Mouse (Mus musculus) heart, embryonic 10.5 days (tissue): Measurements from ENCODE around the gene Dpf1. TPM values are rescaled to one million over a fixed set of nuclear protein-coding genes. Genes with fewer than 3 reads are reported as not detected.

ENCODE experiments used
- DNase-seq: peaks from one replicate; pipeline ENCODE4 v3.0.0-alpha.2; 2017; ENCODE audit warnings: low spot score
- H3K27ac ChIP-seq: fragments of 300-500 bp; sonication (generic); 2 replicates; pipeline ENCODE4 v1.5.1; 2016; ENCODE audit warnings: mild to moderate bottlenecking
- H3K27me3 ChIP-seq: fragments of 300-500 bp; sonication (generic); 2 replicates; pipeline ENCODE4 v1.6.1; 2016; ENCODE audit warnings: mild to moderate bottlenecking; ENCODE audit not compliant: poor library complexity, insufficient read depth, severe bottlenecking
- H3K36me3 ChIP-seq: fragments of 300-500 bp; sonication (generic); 2 replicates; pipeline ENCODE4 v1.6.1; 2016; ENCODE audit warnings: mild to moderate bottlenecking, moderate library complexity
- H3K4me1 ChIP-seq: fragments of 300-500 bp; sonication (generic); 2 replicates; pipeline ENCODE4 v1.6.1; 2016; ENCODE audit warnings: mild to moderate bottlenecking
- H3K4me3 ChIP-seq: fragments of 300-500 bp; sonication (generic); 2 replicates; pipeline ENCODE4 v1.5.1; 2016; ENCODE audit warnings: mild to moderate bottlenecking, moderate library complexity
- H3K9me3 ChIP-seq: fragments of 300-500 bp; sonication (generic); 2 replicates; pipeline ENCODE4 v1.6.1; 2016; ENCODE audit warnings: mild to moderate bottlenecking, moderate library complexity
- WGBS: fragments of 180-500 bp; shearing (Covaris S2); methylation state at CpG from one replicate; pipeline ENCODE4 v1.1.7; 2016; 5-methylcytosine and 5-hydroxymethylcytosine counted together
- polyA plus RNA-seq: library from polyadenylated mRNA; unstranded; fragments of >200 nt; fragmentation: Nextera tagmentation; extraction: Ambion mirVana; gene quantifications from 2 replicates; pipeline ENCODE4 v1.2.1, GENCODE M21; 2016

The Dpf1 gene
- 2.5 and 8.7 TPM in 2 replicates for polyA plus RNA-seq

DNA sequence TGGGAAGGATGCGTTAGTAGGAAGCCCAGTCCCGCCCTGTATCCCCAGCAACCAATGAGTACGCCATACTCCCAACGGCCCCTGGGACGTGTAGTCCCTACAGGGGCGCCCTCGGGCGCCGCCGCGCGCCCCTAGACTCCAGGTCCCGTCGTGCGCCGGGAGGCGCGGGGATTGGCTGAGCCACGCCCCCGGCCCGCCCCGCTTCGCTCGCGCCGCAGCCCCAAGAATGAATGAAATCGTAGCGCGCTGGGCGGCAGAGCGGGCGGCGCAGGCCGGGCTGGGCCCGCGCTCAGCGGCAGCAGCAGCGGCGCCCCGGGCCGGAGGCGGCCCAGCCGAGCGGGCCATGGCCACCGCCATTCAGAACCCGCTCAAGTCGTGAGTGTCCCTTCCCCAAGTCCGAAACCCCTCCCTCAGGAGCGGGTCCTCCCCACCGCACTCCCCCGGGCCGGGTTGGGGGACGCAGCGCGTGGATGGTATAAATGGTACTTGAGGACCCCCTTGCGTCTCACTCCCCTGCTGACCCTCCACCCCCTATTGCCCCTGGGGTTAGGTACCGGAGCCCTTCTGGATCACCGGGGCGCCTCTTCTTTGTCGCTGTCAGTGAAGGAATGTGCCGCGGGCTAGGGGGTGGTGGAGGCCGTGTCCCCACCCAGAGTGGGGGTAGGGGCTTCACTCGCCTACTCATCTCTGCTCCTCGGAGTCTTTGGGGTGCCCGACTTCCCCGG, at the start of gene Dpf1:
Gene Dpf1 (plus strand): TSS at position 214 of the 725 bp plus-strand sequence.
- Histone ChIP-seq H3K27me3 (peaks cover 62% of the 10 kb centered on the region), H3K27ac (peak within 1 kb of the TSS; percentile 69)
- DNase-seq: peak; percentile 93

DNA sequence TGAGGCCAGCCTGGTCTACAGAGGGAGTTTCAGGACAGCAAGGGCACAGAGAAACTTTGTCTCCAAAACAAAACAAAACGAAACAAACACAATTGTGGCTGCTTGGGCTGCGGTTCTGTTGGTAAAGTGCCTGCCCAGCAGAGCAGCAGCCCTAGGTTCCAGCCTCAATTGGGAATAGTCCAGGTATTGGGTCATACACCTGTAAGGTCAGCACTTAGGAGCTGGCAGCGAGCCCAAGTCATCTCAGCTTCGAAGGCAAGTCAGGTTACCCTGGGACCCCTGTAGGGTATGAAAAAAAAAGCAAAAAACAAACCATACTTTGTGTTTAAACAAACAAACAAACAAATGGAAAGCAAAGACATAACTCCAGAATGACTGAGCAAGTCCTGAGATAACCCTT, 47.9 kb upstream of the Dpf1 start:
- H3K27ac ChIP-seq: no peak overlapping the region
- WGBS: 77% methylated on average over 4 of the region's 4 CpGs
- H3K4me3 ChIP-seq: no peak overlapping the region
- no peak for DNase-seq
- H3K27me3 ChIP-seq: 0 out of 2 replicates have a peak, but pooled peaks cover 4% of the 10 kb centered on the region
- H3K36me3 ChIP-seq: no peaks in the 10 kb centered on the region
- peaks cover 45% of the 10 kb centered on the region for H3K4me1 ChIP-seq
- no peaks in the 10 kb centered on the region for H3K9me3 ChIP-seq

More for the DNA sequence above, at the start of gene Dpf1:
- peaks cover 40% of the 10 kb centered on the region for H3K4me1 ChIP-seq
- WGBS: under 1% methylated on average over 67 of the region's 67 CpGs
- H3K4me3 ChIP-seq: peak within 1 kb of the TSS; percentile 66
- no peaks in the 10 kb centered on the region for H3K36me3 ChIP-seq
- no peaks in the 10 kb centered on the region; the same call in 1 of the 2 replicates for H3K9me3 ChIP-seq

GRCm38 (mm10) chr7:29257368-29257767, 46.4 kb upstream of the Dpf1 start:
- Histone ChIP-seq H3K9me3 (no peaks in the 10 kb centered on the region), H3K4me3 (no peak overlapping the region), H3K36me3 (no peaks in the 10 kb centered on the region), H3K27me3 (0 out of 2 replicates have a peak, but pooled peaks cover 4% of the 10 kb centered on the region), H3K27ac (peak overlapping the region; percentile 73), H3K4me1 (peaks cover 50% of the 10 kb centered on the region)
- DNase-seq: no peak
- WGBS: 94% methylated on average over 1 of the region's 1 CpGs

GRCm38 (mm10) chr7:29259781-29260730, 43.7 kb upstream of the Dpf1 start:
- 75% methylated on average over 10 of the region's 10 CpGs for WGBS
- no peak overlapping the region for H3K4me3 ChIP-seq

GRCm38 (mm10) chr7:29262151-29262550, 41.6 kb upstream of the Dpf1 start:
- Histone ChIP-seq H3K27ac (no peak overlapping the region), H3K4me1 (peaks cover 42% of the 10 kb centered on the region), H3K27me3 (0 out of 2 replicates have a peak, but pooled peaks cover 4% of the 10 kb centered on the region), H3K9me3 (no peaks in the 10 kb centered on the region), H3K4me3 (no peak overlapping the region), H3K36me3 (no peaks in the 10 kb centered on the region)
- WGBS: 68% methylated on average over 6 of the region's 6 CpGs
- DNase-seq: no peak

More at GRCm38 (mm10) chr7:29259781-29260730, 43.7 kb upstream of the Dpf1 start:
- Histone ChIP-seq H3K9me3 (no peaks in the 10 kb centered on the region), H3K4me1 (peaks cover 34% of the 10 kb centered on the region), H3K36me3 (no peaks in the 10 kb centered on the region), H3K27me3 (0 out of 2 replicates have a peak, but pooled peaks cover 4% of the 10 kb centered on the region), H3K27ac (peak overlapping the region; percentile 53)
- no peak for DNase-seq

GRCm38 (mm10) chr7:29263831-29264230, 39.9 kb upstream of the Dpf1 start:
- no peak overlapping the region for H3K4me3 ChIP-seq
- WGBS: 80% methylated on average over 3 of the region's 3 CpGs
- H3K9me3 ChIP-seq: no peaks in the 10 kb centered on the region
- H3K36me3 ChIP-seq: no peaks in the 10 kb centered on the region
- H3K27ac ChIP-seq: no peak overlapping the region
- DNase-seq: no peak
- peaks cover 26% of the 10 kb centered on the region for H3K4me1 ChIP-seq
- 0 out of 2 replicates have a peak, but pooled peaks cover 4% of the 10 kb centered on the region for H3K27me3 ChIP-seq

DNA sequence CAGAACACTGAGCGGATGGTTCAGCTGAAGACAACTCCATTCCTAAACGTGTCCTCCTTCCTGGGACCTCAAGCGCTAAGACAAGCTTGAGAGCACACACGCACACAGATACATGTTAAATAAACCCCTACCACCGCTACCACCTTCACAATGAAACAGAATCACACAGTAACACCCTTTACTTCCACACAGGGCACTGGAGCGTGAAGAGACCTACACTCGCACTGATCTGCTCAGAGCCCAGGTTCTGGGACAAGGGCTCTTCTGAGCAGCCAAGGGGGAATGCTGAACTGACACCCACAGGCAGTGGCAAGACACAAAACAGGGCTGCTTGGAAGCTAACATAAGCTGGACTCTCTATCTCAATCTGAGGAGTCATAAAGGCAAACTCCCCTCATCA, 38.1 kb upstream of the Dpf1 start:
- WGBS: 78% methylated on average over 7 of the region's 7 CpGs
- no peak for DNase-seq
- no peaks in the 10 kb centered on the region for H3K36me3 ChIP-seq

DNA sequence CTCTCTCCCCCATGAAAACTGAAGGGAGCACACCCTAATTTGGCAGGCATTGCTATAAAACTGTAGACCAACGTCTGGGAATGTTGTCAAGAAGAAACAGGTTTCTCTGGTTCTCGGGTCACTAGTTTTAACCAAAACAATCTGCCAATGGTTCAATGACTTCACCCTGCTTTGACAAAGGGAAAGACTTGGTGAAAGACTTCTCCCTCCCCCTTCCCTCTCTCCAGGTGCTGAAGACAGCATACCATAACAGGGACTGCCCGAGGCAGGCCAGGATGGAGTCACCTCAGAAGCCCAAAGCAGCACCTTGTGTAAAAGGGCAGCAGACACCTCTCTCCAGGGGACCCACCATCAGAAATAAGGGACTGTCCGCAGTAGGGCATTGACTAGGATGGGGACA, 36.8 kb upstream of the Dpf1 start:
- Histone ChIP-seq H3K27ac (no peak overlapping the region), H3K27me3 (no peaks in the 10 kb centered on the region), H3K36me3 (no peaks in the 10 kb centered on the region), H3K4me3 (no peak overlapping the region), H3K4me1 (peaks cover 26% of the 10 kb centered on the region), H3K9me3 (no peaks in the 10 kb centered on the region)
- no peak for DNase-seq
- 75% methylated on average over 4 of the region's 4 CpGs for WGBS

More for the DNA sequence above, 38.1 kb upstream of the Dpf1 start:
- Histone ChIP-seq H3K4me1 (peaks cover 17% of the 10 kb centered on the region), H3K4me3 (no peak overlapping the region), H3K9me3 (no peaks in the 10 kb centered on the region), H3K27ac (no peak overlapping the region), H3K27me3 (no peaks in the 10 kb centered on the region)

DNA sequence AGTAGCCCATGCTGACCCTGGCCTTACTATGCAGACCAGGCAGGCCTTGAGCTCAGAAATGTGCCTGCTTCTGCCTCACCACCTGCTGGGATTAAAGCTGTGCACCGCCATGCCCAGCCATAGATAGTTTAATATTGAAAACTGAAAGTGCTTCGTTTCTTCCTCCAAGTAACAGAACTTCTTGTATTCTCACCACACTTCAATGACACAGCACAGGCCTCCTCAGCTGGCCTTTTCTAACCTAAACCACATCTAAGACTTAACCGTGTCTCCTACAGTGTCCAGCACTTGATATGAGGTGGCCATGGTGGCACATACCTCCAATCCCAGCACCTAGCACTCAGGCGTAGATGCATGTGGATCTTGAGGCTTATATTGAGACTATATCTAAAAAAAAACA, 33.3 kb upstream of the Dpf1 start:
- Histone ChIP-seq H3K4me3 (no peak overlapping the region), H3K9me3 (no peaks in the 10 kb centered on the region), H3K4me1 (peaks cover 23% of the 10 kb centered on the region), H3K27me3 (no peaks in the 10 kb centered on the region), H3K36me3 (no peaks in the 10 kb centered on the region), H3K27ac (no peak overlapping the region)
- no peak for DNase-seq
- WGBS: 80% methylated on average over 4 of the region's 4 CpGs

- Histone ChIP-seq H3K27me3 (no peaks in the 10 kb centered on the region), H3K36me3 (no peaks in the 10 kb centered on the region), H3K4me3 (peak overlapping the region; percentile 8; the same call in 1 of the 2 replicates), H3K9me3 (no peaks in the 10 kb centered on the region), H3K27ac (peak overlapping the region; percentile 31; the same call in 1 of the 2 replicates), H3K4me1 (peaks cover 16% of the 10 kb centered on the region)
- DNase-seq: no peak
- 53% methylated on average over 8 of the region's 8 CpGs for WGBS
Observed at GRCm38 (mm10) chr7:29271687-29272465, 31.9 kb upstream of the Dpf1 start.

- DNase-seq: no peak
- Histone ChIP-seq H3K27me3 (peaks cover 24% of the 10 kb centered on the region), H3K27ac (no peak overlapping the region), H3K36me3 (no peaks in the 10 kb centered on the region), H3K4me1 (peaks cover 34% of the 10 kb centered on the region), H3K4me3 (no peak overlapping the region), H3K9me3 (no peaks in the 10 kb centered on the region)
- WGBS: 74% methylated on average over 5 of the region's 5 CpGs
Observed at GRCm38 (mm10) chr7:29276715-29277114, 27.0 kb upstream of the Dpf1 start.

GRCm38 (mm10) chr7:29277510-29277909, 26.2 kb upstream of the Dpf1 start:
- Histone ChIP-seq H3K27ac (no peak overlapping the region), H3K9me3 (no peaks in the 10 kb centered on the region), H3K4me3 (no peak overlapping the region), H3K4me1 (peaks cover 34% of the 10 kb centered on the region), H3K27me3 (peaks cover 32% of the 10 kb centered on the region), H3K36me3 (no peaks in the 10 kb centered on the region)
- DNase-seq: no peak
- WGBS: 84% methylated on average over 4 of the region's 4 CpGs
